Mouse (Mus musculus) bone marrow, adult 2 months (tissue): ENCODE results near the gene Ranbp17. TPM values are rescaled to one million over a fixed set of nuclear protein-coding genes. Genes with fewer than 3 reads are reported as not detected.

ENCODE experiments used
- H3K27ac ChIP-seq: fragments of 200-500 bp; 2 replicates; pipeline ENCODE4 v1.5.1; 2012; ENCODE audit warnings: low read depth, mild to moderate bottlenecking, control low read depth, inconsistent platforms, low read length; ENCODE audit not compliant: control insufficient read depth, poor library complexity, insufficient read depth
- H3K4me1 ChIP-seq: fragments of 200-500 bp; 2 replicates; pipeline ENCODE4 v1.6.1; 2011; ENCODE audit warnings: low read length; ENCODE audit not compliant: control insufficient read depth, insufficient read depth
- H3K4me3 ChIP-seq: fragments of 200-500 bp; replicated peaks from 2 replicates; pipeline ENCODE3; 2011; ENCODE audit warnings: mild to moderate bottlenecking, low read depth, low read length, control low read depth; ENCODE audit not compliant: control insufficient read depth
- CTCF ChIP-seq: fragments of 200-500 bp; IDR thresholded peaks from 2 replicates; pipeline ENCODE4 v1.5.1; 2011; ENCODE audit warnings: low read length, control low read depth; ENCODE audit not compliant: control insufficient read depth, insufficient read depth
- POLR2A ChIP-seq: fragments of 200-500 bp; IDR thresholded peaks from 2 replicates; pipeline ENCODE4 v1.6.1; 2011; ENCODE audit warnings: low read depth, mild to moderate bottlenecking, control low read depth, low read length, borderline replicate concordance; ENCODE audit not compliant: control insufficient read depth
- WGBS: fragments of 180-500 bp; shearing (Covaris S2); methylation state at CpG from one replicate; pipeline ENCODE4 v1.1.7; 2018; 5-methylcytosine and 5-hydroxymethylcytosine counted together
- polyA plus RNA-seq: library from polyadenylated mRNA; stranded (reverse); fragments of >200 nt; gene quantifications from 2 replicates; pipeline ENCODE4 v1.2.4, GENCODE M21; 2011; ENCODE audit warnings: low replicate concordance; ENCODE audit not compliant: missing spikeins, insufficient read depth, insufficient read length

Gene Ranbp17
- polyA plus RNA-seq, 1 experiment = 3.6 TPM

- Histone ChIP-seq H3K27ac (no peak overlapping the region), H3K4me3 (no peak overlapping the region), H3K4me1 (no peaks in the 10 kb centered on the region)
- TF ChIP-seq POLR2A = no peak
- TF ChIP-seq CTCF = no peak
- WGBS = 89% methylated on average over 7 of the region's 7 CpGs
Measured at GRCm38 (mm10) chr11:33220763-33221162, 292.8 kb downstream of the Ranbp17 start.

- no peak overlapping the region for H3K27ac ChIP-seq
- no peak for TF ChIP-seq POLR2A
- no peak for TF ChIP-seq CTCF
- no peaks in the 10 kb centered on the region for H3K4me1 ChIP-seq
- 68% methylated on average over 8 of the region's 8 CpGs for WGBS
- no peak overlapping the region for H3K4me3 ChIP-seq
Measured at GRCm38 (mm10) chr11:33217384-33218079, 296.0 kb downstream of the Ranbp17 start.

GRCm38 (mm10) chr11:33207411-33207810, 306.1 kb downstream of the Ranbp17 start:
- TF ChIP-seq CTCF (no peak), POLR2A (no peak)
- no peak overlapping the region for H3K4me3 ChIP-seq
- no peak overlapping the region for H3K27ac ChIP-seq
- no peaks in the 10 kb centered on the region for H3K4me1 ChIP-seq
- 59% methylated on average over 2 of the region's 2 CpGs for WGBS

GRCm38 (mm10) chr11:33204966-33205365, 308.6 kb downstream of the Ranbp17 start:
- H3K4me1 ChIP-seq = no peaks in the 10 kb centered on the region
- no peak overlapping the region for H3K27ac ChIP-seq
- WGBS = 21% methylated on average over 3 of the region's 3 CpGs
- TF ChIP-seq CTCF = no peak
- TF ChIP-seq POLR2A = no peak
- no peak overlapping the region for H3K4me3 ChIP-seq

- 2% methylated on average over 18 of the region's 18 CpGs for WGBS
- TF ChIP-seq CTCF (no peak), POLR2A (no peak)
- no peak overlapping the region for H3K4me3 ChIP-seq
- no peaks in the 10 kb centered on the region for H3K4me1 ChIP-seq
- no peak overlapping the region for H3K27ac ChIP-seq
Measured at GRCm38 (mm10) chr11:33204329-33204705, 309.2 kb downstream of the Ranbp17 start.

- TF ChIP-seq POLR2A (no peak), CTCF (no peak)
- WGBS = 3% methylated on average over 81 of the region's 81 CpGs
- H3K4me1 ChIP-seq = no peaks in the 10 kb centered on the region
- no peak within 1 kb of the TSS; the same call in 1 of the 2 replicates for H3K27ac ChIP-seq
- H3K4me3 ChIP-seq = no peak within 1 kb of the TSS
Measured at GRCm38 (mm10) chr11:33203383-33204328, 309.9 kb downstream of the Ranbp17 start, which contains the start of gene Tlx3. TSS of gene Tlx3 (minus strand) at chr11:33203589.

- H3K4me1 ChIP-seq = no peaks in the 10 kb centered on the region
- no peak overlapping the region for H3K4me3 ChIP-seq
- 6% methylated on average over 47 of the region's 47 CpGs for WGBS
- H3K27ac ChIP-seq = no peak overlapping the region; the same call in 1 of the 2 replicates
- TF ChIP-seq POLR2A (no peak), CTCF (no peak)
Measured at GRCm38 (mm10) chr11:33202972-33203371, 310.6 kb downstream of the Ranbp17 start.

- Histone ChIP-seq H3K27ac (no peak overlapping the region), H3K4me3 (no peak overlapping the region), H3K4me1 (no peaks in the 10 kb centered on the region)
- no peak for TF ChIP-seq POLR2A
- peak; percentile 0; the same call in 1 of the 2 replicates for TF ChIP-seq CTCF
- WGBS = 6% methylated on average over 37 of the region's 37 CpGs
Measured at GRCm38 (mm10) chr11:33202296-33202695, 311.2 kb downstream of the Ranbp17 start.
